Mouse (Mus musculus) C2C12 (cell line): Measurements from ENCODE around the gene 4930535I16Rik. TPM values are rescaled to one million over a fixed set of nuclear protein-coding genes. Genes with fewer than 3 reads are reported as not detected.

Experiments
- H3K27me3 ChIP-seq: one replicate; pipeline ENCODE4 v1.6.1; 2011; ENCODE audit not compliant: control insufficient read depth, insufficient read depth, insufficient read length
- H3K36me3 ChIP-seq: one replicate; pipeline ENCODE4 v1.6.1; 2011; ENCODE audit not compliant: control insufficient read depth, insufficient read depth
- H3K4me3 ChIP-seq: one replicate; pipeline ENCODE4 v1.5.1; 2011; ENCODE audit warnings: mild to moderate bottlenecking, control low read depth; ENCODE audit not compliant: poor library complexity, insufficient read depth, severe bottlenecking
- H3K79me2 ChIP-seq: one replicate; pipeline ENCODE4 v1.6.1; 2011; ENCODE audit not compliant: control insufficient read depth, insufficient read depth
- H3K79me3 ChIP-seq: one replicate; pipeline ENCODE4 v1.6.1; 2011; ENCODE audit warnings: low read depth, control low read depth
- H3ac ChIP-seq: one replicate; pipeline ENCODE3; 2011; ENCODE audit warnings: low read depth; ENCODE audit not compliant: control insufficient read depth, insufficient read length
- CEBPB ChIP-seq: IDR thresholded peaks from one replicate; pipeline ENCODE4 v1.6.1; 2011; ENCODE audit warnings: low read depth, mild to moderate bottlenecking, control low read depth, moderate library complexity
- CTCF ChIP-seq: IDR thresholded peaks from one replicate; pipeline ENCODE4 v1.5.1; 2011; ENCODE audit not compliant: control insufficient read depth, insufficient read depth, insufficient read length
- FOSL1 ChIP-seq: IDR thresholded peaks from one replicate; pipeline ENCODE4 v1.8.0; 2011; ENCODE audit warnings: mild to moderate bottlenecking, low read length; ENCODE audit not compliant: poor library complexity, insufficient read depth, severe bottlenecking
- MAX ChIP-seq: IDR thresholded peaks from one replicate; pipeline ENCODE4 v1.6.1; 2011; ENCODE audit warnings: mild to moderate bottlenecking, control low read depth
- MYOD1 ChIP-seq: IDR thresholded peaks from one replicate; pipeline ENCODE4 v1.6.1; 2011; ENCODE audit warnings: low read depth; ENCODE audit not compliant: control insufficient read depth, insufficient read length
- MYOG ChIP-seq: IDR thresholded peaks from one replicate; pipeline ENCODE4 v1.6.1; 2011; ENCODE audit not compliant: control insufficient read depth, insufficient read length; ENCODE audit errors: extremely low read depth
- USF1 ChIP-seq: IDR thresholded peaks from one replicate; pipeline ENCODE4 v1.6.1; 2011; ENCODE audit warnings: low read depth, mild to moderate bottlenecking, control low read depth, moderate library complexity
- polyA plus RNA-seq: library from polyadenylated mRNA; unstranded; fragments of >200 nt; fragmentation: generic; extraction: Trizol; gene quantifications from one replicate; pipeline ENCODE4 v1.2.1, GENCODE M21; 2012; ENCODE audit warnings: missing spikeins

4930535I16Rik gene
- polyA plus RNA-seq, 1 experiment, result 0.22 TPM

- peaks cover 29% of the 10 kb centered on the region for H3K79me3 ChIP-seq
- H3K4me3 ChIP-seq, result peak overlapping the region; percentile 60
- peak overlapping the region; percentile 67 for H3ac ChIP-seq
- peaks cover 49% of the 10 kb centered on the region for H3K79me2 ChIP-seq
- H3K27me3 ChIP-seq, result no peaks in the 10 kb centered on the region
- TF ChIP-seq MYOD1 (peak; percentile 42), CTCF (no peak)
- peaks cover 19% of the 10 kb centered on the region for H3K36me3 ChIP-seq
Measured at GRCm38 (mm10) chr4:123905126-123905668, 12.6 kb downstream of the 4930535I16Rik start.

- peak within 1 kb of the TSS; percentile 77 for H3ac ChIP-seq
Measured at GRCm38 (mm10) chr4:123904333-123905125, 13.3 kb downstream of the 4930535I16Rik start, which contains the start of gene Mycbp. Mycbp (plus strand) TSS chr4:123904832.

GRCm38 (mm10) chr4:123903432-123903831, 14.4 kb downstream of the 4930535I16Rik start:
- TF ChIP-seq MAX (no peak), CTCF (no peak), MYOD1 (no peak), CEBPB (no peak), USF1 (no peak), FOSL1 (no peak), MYOG (no peak)
- Histone ChIP-seq H3K79me2 (peaks cover 32% of the 10 kb centered on the region), H3K79me3 (peaks cover 19% of the 10 kb centered on the region), H3K36me3 (peaks cover under 1% of the 10 kb centered on the region), H3ac (no peak overlapping the region), H3K27me3 (no peaks in the 10 kb centered on the region), H3K4me3 (no peak overlapping the region)

More at GRCm38 (mm10) chr4:123904333-123905125, 13.3 kb downstream of the 4930535I16Rik start, which contains the start of gene Mycbp:
- H3K27me3 ChIP-seq, result no peaks in the 10 kb centered on the region
- peaks cover 43% of the 10 kb centered on the region for H3K79me2 ChIP-seq
- H3K4me3 ChIP-seq, result peak within 1 kb of the TSS; percentile 60
- H3K36me3 ChIP-seq, result peaks cover 12% of the 10 kb centered on the region
- TF ChIP-seq CEBPB, result no peak
- TF ChIP-seq USF1, result no peak
- no peak for TF ChIP-seq MYOG
- no peak for TF ChIP-seq CTCF
- TF ChIP-seq MAX, result no peak
- TF ChIP-seq MYOD1, result no peak
- TF ChIP-seq FOSL1, result no peak
- peaks cover 26% of the 10 kb centered on the region for H3K79me3 ChIP-seq

GRCm38 (mm10) chr4:123898696-123899095, 19.1 kb downstream of the 4930535I16Rik start:
- Histone ChIP-seq H3K27me3 (no peaks in the 10 kb centered on the region), H3K79me3 (no peaks in the 10 kb centered on the region), H3ac (no peak overlapping the region), H3K36me3 (no peaks in the 10 kb centered on the region), H3K79me2 (no peaks in the 10 kb centered on the region), H3K4me3 (no peak overlapping the region)
- TF ChIP-seq CEBPB (no peak), CTCF (peak; percentile 42)

- Histone ChIP-seq H3K79me3 (no peaks in the 10 kb centered on the region), H3ac (no peak overlapping the region), H3K36me3 (no peaks in the 10 kb centered on the region), H3K4me3 (no peak overlapping the region), H3K79me2 (no peaks in the 10 kb centered on the region), H3K27me3 (no peaks in the 10 kb centered on the region)
- no peak for TF ChIP-seq CEBPB
- no peak for TF ChIP-seq FOSL1
- no peak for TF ChIP-seq MYOD1
- no peak for TF ChIP-seq MAX
- no peak for TF ChIP-seq MYOG
- no peak for TF ChIP-seq CTCF
- no peak for TF ChIP-seq USF1
Measured at GRCm38 (mm10) chr4:123894295-123894694, 23.5 kb downstream of the 4930535I16Rik start.

GRCm38 (mm10) chr4:123893726-123894125, 24.1 kb downstream of the 4930535I16Rik start:
- no peaks in the 10 kb centered on the region for H3K79me2 ChIP-seq
- no peak overlapping the region for H3K4me3 ChIP-seq
- no peak for TF ChIP-seq MAX
- TF ChIP-seq CTCF, result no peak
- no peak for TF ChIP-seq CEBPB
- no peak for TF ChIP-seq MYOG
- TF ChIP-seq FOSL1, result no peak
- TF ChIP-seq MYOD1, result no peak
- TF ChIP-seq USF1, result no peak
- H3K36me3 ChIP-seq, result no peaks in the 10 kb centered on the region
- H3ac ChIP-seq, result no peak overlapping the region
- no peaks in the 10 kb centered on the region for H3K79me3 ChIP-seq
- H3K27me3 ChIP-seq, result no peaks in the 10 kb centered on the region

Other genes with a start within 250 kb of the 4930535I16Rik start
- 60.4 TPM for gene Macf1, start 233.7 kb downstream of the 4930535I16Rik start, polyA plus RNA-seq
- gene Ndufs5, start 199.8 kb downstream of the 4930535I16Rik start, polyA plus RNA-seq, result 322 TPM
- gene Akirin1, start 167.7 kb downstream of the 4930535I16Rik start, polyA plus RNA-seq, result 21.8 TPM
- gene Rhbdl2, start 130.1 kb downstream of the 4930535I16Rik start, polyA plus RNA-seq, result 0.14 TPM
- gene 4933427I04Rik, start 58.3 kb downstream of the 4930535I16Rik start, polyA plus RNA-seq, result not detected
- gene Mycbp, start 13.2 kb downstream of the 4930535I16Rik start, polyA plus RNA-seq, result 21.8 TPM
- 43.5 TPM for gene Rragc, start 576 bp downstream of the 4930535I16Rik start, polyA plus RNA-seq